Mouse (Mus musculus) intestine, embryonic 16.5 days (tissue): ENCODE data around the gene Gimap8. TPM values are rescaled to one million over a fixed set of nuclear protein-coding genes. Genes with fewer than 3 reads are reported as not detected.
"Not testable (repeated sequence)": the region's sequence is repeated elsewhere in the genome, so short reads cannot be mapped to it uniquely, and the experiment has no call there.

ENCODE experiments used
- ATAC-seq: fragments of 200-750 bp; cut with Nextera tagmentation; 2 replicates; pipeline ENCODE4 v1.8.0; 2017; ENCODE audit warnings: moderate TSS enrichment, moderate library complexity
- H3K27ac ChIP-seq: fragments of 300-500 bp; sonication (generic); 2 replicates; pipeline ENCODE4 v1.5.1; 2014; ENCODE audit warnings: mild to moderate bottlenecking, low read length
- H3K27me3 ChIP-seq: fragments of 300-500 bp; sonication (generic); replicated peaks from 2 replicates; pipeline ENCODE4 v1.6.1; 2014; ENCODE audit warnings: low read length, control low read depth, mixed read lengths; ENCODE audit not compliant: control insufficient read depth, insufficient read depth
- H3K36me3 ChIP-seq: fragments of 300-500 bp; sonication (generic); 2 replicates; pipeline ENCODE4 v1.6.1; 2014; ENCODE audit warnings: low read length, control low read depth; ENCODE audit not compliant: control insufficient read depth, insufficient read depth
- H3K4me1 ChIP-seq: fragments of 300-500 bp; sonication (generic); 2 replicates; pipeline ENCODE4 v1.6.1; 2014; ENCODE audit warnings: low read length, control low read depth, mixed read lengths; ENCODE audit not compliant: control insufficient read depth, insufficient read depth
- H3K4me2 ChIP-seq: fragments of 300-500 bp; sonication (generic); 2 replicates; pipeline ENCODE4 v1.6.1; 2014; ENCODE audit warnings: low read depth, low read length, control low read depth
- H3K4me3 ChIP-seq: fragments of 300-500 bp; sonication (generic); 2 replicates; pipeline ENCODE4 v1.5.1; 2014; ENCODE audit warnings: mild to moderate bottlenecking, low read length
- H3K9ac ChIP-seq: fragments of 300-500 bp; sonication (generic); 2 replicates; pipeline ENCODE4 v1.6.1; 2014; ENCODE audit warnings: low read depth, low read length
- H3K9me3 ChIP-seq: fragments of 300-500 bp; sonication (generic); 2 replicates; pipeline ENCODE4 v1.6.1; 2016; ENCODE audit warnings: low read length, control low read depth; ENCODE audit not compliant: control insufficient read depth
- WGBS: fragments of 180-500 bp; shearing (Covaris S2); extraction: QIAGEN DNeasy Blood & Tissue Kit; methylation state at CpG from one replicate; pipeline ENCODE4 v1.1.7; 2014; 5-methylcytosine and 5-hydroxymethylcytosine counted together
- polyA plus RNA-seq: library from polyadenylated mRNA; unstranded; fragments of >200 nt; fragmentation: Nextera tagmentation; extraction: Ambion mirVana; gene quantifications from 2 replicates; pipeline ENCODE4 v1.2.1, GENCODE M21; 2015

Gimap8 gene
- polyA plus RNA-seq, 1 experiment from 2014 or later = 1.7 TPM

- H3K27me3 ChIP-seq = no peaks in the 10 kb centered on the region
- no peaks in the 10 kb centered on the region for H3K9me3 ChIP-seq
- no peak for ATAC-seq
- no peaks in the 10 kb centered on the region for H3K36me3 ChIP-seq
- H3K4me2 ChIP-seq = no peak overlapping the region
- no peaks in the 10 kb centered on the region for H3K4me1 ChIP-seq
- no peak overlapping the region for H3K4me3 ChIP-seq
- no peak overlapping the region for H3K9ac ChIP-seq
- H3K27ac ChIP-seq = no peak overlapping the region
- WGBS = 65% methylated on average over 3 of the region's 3 CpGs
These were observed 34.5 kb downstream of the Gimap8 start for GRCm38 (mm10) chr6:48681472-48682090.

- WGBS = 77% methylated on average over 4 of the region's 4 CpGs
- Histone ChIP-seq H3K9ac (no peak overlapping the region), H3K27me3 (no peaks in the 10 kb centered on the region), H3K4me3 (no peak overlapping the region), H3K36me3 (no peaks in the 10 kb centered on the region), H3K9me3 (no peaks in the 10 kb centered on the region), H3K27ac (no peak overlapping the region), H3K4me1 (no peaks in the 10 kb centered on the region), H3K4me2 (no peak overlapping the region)
- ATAC-seq = no peak
These were observed 35.2 kb downstream of the Gimap8 start for GRCm38 (mm10) chr6:48682271-48682670.

GRCm38 (mm10) chr6:48683263-48683821 is 36.3 kb downstream of the Gimap8 start:
- not testable (repeated sequence) for H3K4me1 ChIP-seq, H3K9me3 ChIP-seq, H3K36me3 ChIP-seq, H3K4me3 ChIP-seq, H3K27ac ChIP-seq, ATAC-seq, H3K27me3 ChIP-seq, H3K4me2 ChIP-seq, H3K9ac ChIP-seq
- WGBS = 94% methylated on average over 3 of the region's 4 CpGs

GRCm38 (mm10) chr6:48684319-48684718 is 37.3 kb downstream of the Gimap8 start, which contains the start of gene Gimap4:
Gene Gimap4 (plus strand): TSS chr6:48684549.
- Histone ChIP-seq H3K4me3 (no peak within 1 kb of the TSS; the same call in 1 of the 2 replicates), H3K27ac (peak within 1 kb of the TSS; percentile 18), H3K4me2 (no peak within 1 kb of the TSS), H3K9me3 (no peaks in the 10 kb centered on the region), H3K9ac (no peak within 1 kb of the TSS), H3K27me3 (no peaks in the 10 kb centered on the region), H3K4me1 (no peaks in the 10 kb centered on the region), H3K36me3 (no peaks in the 10 kb centered on the region)
- ATAC-seq = no peak
- 65% methylated on average over 5 of the region's 5 CpGs for WGBS

- Histone ChIP-seq H3K9ac (no peak overlapping the region), H3K4me1 (no peaks in the 10 kb centered on the region), H3K27ac (peak overlapping the region; percentile 16; the same call in 1 of the 2 replicates), H3K4me3 (no peak overlapping the region), H3K36me3 (no peaks in the 10 kb centered on the region), H3K4me2 (no peak overlapping the region), H3K27me3 (no peaks in the 10 kb centered on the region), H3K9me3 (no peaks in the 10 kb centered on the region)
- 58% methylated on average over 4 of the region's 4 CpGs for WGBS
- no peak for ATAC-seq
These were observed 37.8 kb downstream of the Gimap8 start for GRCm38 (mm10) chr6:48684806-48685205.

GRCm38 (mm10) chr6:48685251-48685650 is 38.2 kb downstream of the Gimap8 start:
- WGBS = 89% methylated on average over 2 of the region's 2 CpGs

GRCm38 (mm10) chr6:48685694-48686665 is 38.9 kb downstream of the Gimap8 start:
- H3K4me3 ChIP-seq = no peak overlapping the region; the same call in 1 of the 2 replicates
- 84% methylated on average over 7 of the region's 7 CpGs for WGBS
- H3K27me3 ChIP-seq = no peaks in the 10 kb centered on the region
- ATAC-seq = no peak
- 0 out of 2 replicates have a peak overlapping the region, but pooled peaks have one; percentile 18 for H3K27ac ChIP-seq
- no peaks in the 10 kb centered on the region for H3K9me3 ChIP-seq
- no peaks in the 10 kb centered on the region for H3K36me3 ChIP-seq
- H3K4me1 ChIP-seq = no peaks in the 10 kb centered on the region
- no peak overlapping the region for H3K4me2 ChIP-seq
- H3K9ac ChIP-seq = no peak overlapping the region

More at GRCm38 (mm10) chr6:48685251-48685650, 38.2 kb downstream of the Gimap8 start:
- Histone ChIP-seq H3K36me3 (no peaks in the 10 kb centered on the region), H3K4me1 (no peaks in the 10 kb centered on the region), H3K4me2 (no peak overlapping the region), H3K27me3 (no peaks in the 10 kb centered on the region), H3K9me3 (no peaks in the 10 kb centered on the region), H3K9ac (no peak overlapping the region), H3K27ac (peak overlapping the region; percentile 18; the same call in 1 of the 2 replicates), H3K4me3 (no peak overlapping the region; the same call in 1 of the 2 replicates)
- no peak for ATAC-seq

- no peak overlapping the region for H3K4me2 ChIP-seq
- H3K36me3 ChIP-seq = no peaks in the 10 kb centered on the region
- ATAC-seq = no peak
- H3K4me1 ChIP-seq = no peaks in the 10 kb centered on the region
- no peak overlapping the region for H3K9ac ChIP-seq
- 72% methylated on average over 2 of the region's 2 CpGs for WGBS
- H3K27me3 ChIP-seq = no peaks in the 10 kb centered on the region
- H3K27ac ChIP-seq = no peak overlapping the region
- H3K9me3 ChIP-seq = no peaks in the 10 kb centered on the region
- no peak overlapping the region for H3K4me3 ChIP-seq
These were observed 40.0 kb downstream of the Gimap8 start for GRCm38 (mm10) chr6:48687077-48687476.

GRCm38 (mm10) chr6:48689320-48689719 is 42.3 kb downstream of the Gimap8 start:
- WGBS = 88% methylated on average over 2 of the region's 2 CpGs
- H3K9ac ChIP-seq = no peak overlapping the region
- ATAC-seq = no peak
- H3K27ac ChIP-seq = no peak overlapping the region
- H3K4me3 ChIP-seq = no peak overlapping the region
- no peaks in the 10 kb centered on the region for H3K4me1 ChIP-seq
- no peaks in the 10 kb centered on the region for H3K36me3 ChIP-seq
- no peaks in the 10 kb centered on the region for H3K27me3 ChIP-seq
- H3K4me2 ChIP-seq = no peak overlapping the region
- no peaks in the 10 kb centered on the region for H3K9me3 ChIP-seq
